Mouse (Mus musculus): ENCODE measurements around the gene 1700009N14Rik. TPM values are rescaled to one million over a fixed set of nuclear protein-coding genes. Genes with fewer than 3 reads are reported as not detected.

1700009N14Rik gene
- not detected in 2 replicates for polyA plus RNA-seq (2014; fragmentation: Nextera tagmentation; extraction: Ambion mirVana)

DNA sequence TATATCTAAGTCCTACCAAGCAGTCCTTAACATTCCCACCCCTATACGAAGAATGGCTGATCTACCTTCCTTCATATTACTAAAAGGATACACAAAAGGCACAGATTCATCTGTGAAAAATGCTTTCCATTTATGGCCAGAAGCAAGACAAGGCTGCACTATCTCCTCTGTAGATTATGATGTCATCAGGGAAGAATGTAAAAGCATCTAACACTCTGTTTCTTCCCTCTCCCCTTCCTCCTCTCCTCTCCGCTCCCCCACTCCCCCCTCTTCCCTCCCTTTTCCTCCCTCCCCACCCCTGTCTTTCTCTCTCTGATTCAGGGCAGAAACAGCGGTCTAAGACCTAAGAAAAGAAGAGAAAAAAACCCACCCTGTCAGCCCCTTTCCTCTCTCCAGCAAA is at the start of gene 1700009N14Rik:
Gene 1700009N14Rik (plus strand): TSS at position 227 of the 400 bp plus-strand sequence.
- no peaks in the 10 kb centered on the region for H3K4me1 ChIP-seq (ENCODE audit: control insufficient read depth, insufficient read depth, low read length)
- H3K36me3 ChIP-seq (ENCODE audit: control insufficient read depth, insufficient read depth, low read length) = no peaks in the 10 kb centered on the region
- no peaks in the 10 kb centered on the region for H3K27me3 ChIP-seq (ENCODE audit: control insufficient read depth, insufficient read depth, low read length)
- H3K27ac ChIP-seq (ENCODE audit: low read length) = no peak within 1 kb of the TSS
- no peaks in the 10 kb centered on the region for H3K9me3 ChIP-seq (ENCODE audit: control insufficient read depth, low read depth, low read length)
- no peak within 1 kb of the TSS for H3K4me2 ChIP-seq (replicated peaks; ENCODE audit: low read depth, low read length)
- ATAC-seq (ENCODE audit: insufficient number of reproducible peaks, insufficient read depth, low FRiP score, low read depth) = no peak
- no peak within 1 kb of the TSS for H3K4me3 ChIP-seq (ENCODE audit: low read depth, low read length)
- 50% methylated on average over 3 of the region's 3 CpGs for WGBS
- no peak within 1 kb of the TSS for H3K9ac ChIP-seq (replicated peaks; ENCODE audit: low read depth, low read length)

DNA sequence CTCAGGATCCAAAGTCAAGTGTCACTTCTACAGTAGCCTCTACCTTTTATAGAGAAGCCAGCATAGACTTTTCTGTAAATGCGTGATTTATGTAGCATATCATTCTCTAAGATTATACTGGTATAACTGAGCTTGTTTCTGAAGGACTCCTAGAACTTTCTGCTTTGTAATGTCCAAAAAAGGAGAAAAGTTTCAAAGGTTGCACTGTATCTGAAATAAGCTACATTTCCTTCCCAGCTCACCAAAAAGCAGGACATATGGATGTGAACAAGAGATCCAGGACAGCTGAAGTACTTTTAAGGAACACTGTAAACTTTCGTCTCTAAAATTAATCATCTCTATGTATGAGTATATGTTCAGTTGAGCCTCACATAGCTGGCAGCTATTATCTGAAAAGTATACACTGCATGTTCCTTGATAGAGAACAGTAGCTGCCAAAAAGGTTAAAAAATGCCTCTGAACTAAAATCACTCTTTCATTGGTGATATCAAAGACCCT is 12.2 kb upstream of the 1700009N14Rik start:
- no peaks in the 10 kb centered on the region for H3K27me3 ChIP-seq (ENCODE audit: control insufficient read depth, insufficient read depth, low read length)
- no peak overlapping the region for H3K4me2 ChIP-seq (replicated peaks; ENCODE audit: low read depth, low read length)
- no peak overlapping the region for H3K4me3 ChIP-seq (ENCODE audit: low read depth, low read length)
- H3K9ac ChIP-seq (replicated peaks; ENCODE audit: low read depth, low read length) = no peak overlapping the region
- no peak overlapping the region for H3K27ac ChIP-seq (ENCODE audit: low read length)
- 67% methylated on average over 2 of the region's 2 CpGs for WGBS
- no peaks in the 10 kb centered on the region for H3K4me1 ChIP-seq (ENCODE audit: control insufficient read depth, insufficient read depth, low read length)
- H3K36me3 ChIP-seq (ENCODE audit: control insufficient read depth, insufficient read depth, low read length) = no peaks in the 10 kb centered on the region
- no peaks in the 10 kb centered on the region for H3K9me3 ChIP-seq (ENCODE audit: control insufficient read depth, low read depth, low read length)
- ATAC-seq (ENCODE audit: insufficient number of reproducible peaks, insufficient read depth, low FRiP score, low read depth) = no peak; the same call in 1 of the 2 replicates

DNA sequence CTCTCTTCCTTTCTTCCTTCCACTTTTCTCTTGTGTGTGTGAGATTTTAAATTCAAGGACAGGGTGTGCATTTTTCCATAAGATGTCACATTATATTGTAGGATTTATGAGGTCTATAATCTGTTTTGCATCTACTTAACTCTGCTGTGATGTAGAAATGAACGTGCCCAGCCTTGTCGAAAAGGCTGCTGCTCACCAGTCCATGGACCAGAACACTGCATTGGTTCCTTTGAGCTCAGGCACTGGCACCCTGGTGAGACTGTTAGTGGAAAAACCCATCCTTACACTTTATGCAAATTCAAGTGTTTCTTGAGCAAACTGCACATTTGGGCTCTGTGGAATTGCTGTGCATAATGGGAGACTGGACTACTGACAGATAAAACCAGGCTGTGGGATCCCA is 24.2 kb downstream of the 1700009N14Rik start:
- Histone ChIP-seq H3K4me3 (ENCODE audit: low read depth, low read length) (no peak overlapping the region), H3K27me3 (ENCODE audit: control insufficient read depth, insufficient read depth, low read length) (no peaks in the 10 kb centered on the region), H3K4me1 (ENCODE audit: control insufficient read depth, insufficient read depth, low read length) (no peaks in the 10 kb centered on the region), H3K4me2 (replicated peaks; ENCODE audit: low read depth, low read length) (no peak overlapping the region), H3K27ac (ENCODE audit: low read length) (no peak overlapping the region), H3K9me3 (ENCODE audit: control insufficient read depth, low read depth, low read length) (no peaks in the 10 kb centered on the region), H3K36me3 (ENCODE audit: control insufficient read depth, insufficient read depth, low read length) (no peaks in the 10 kb centered on the region), H3K9ac (replicated peaks; ENCODE audit: low read depth, low read length) (no peak overlapping the region)
- ATAC-seq (ENCODE audit: insufficient number of reproducible peaks, insufficient read depth, low FRiP score, low read depth) = no peak
- 92% methylated on average over 2 of the region's 2 CpGs for WGBS

DNA sequence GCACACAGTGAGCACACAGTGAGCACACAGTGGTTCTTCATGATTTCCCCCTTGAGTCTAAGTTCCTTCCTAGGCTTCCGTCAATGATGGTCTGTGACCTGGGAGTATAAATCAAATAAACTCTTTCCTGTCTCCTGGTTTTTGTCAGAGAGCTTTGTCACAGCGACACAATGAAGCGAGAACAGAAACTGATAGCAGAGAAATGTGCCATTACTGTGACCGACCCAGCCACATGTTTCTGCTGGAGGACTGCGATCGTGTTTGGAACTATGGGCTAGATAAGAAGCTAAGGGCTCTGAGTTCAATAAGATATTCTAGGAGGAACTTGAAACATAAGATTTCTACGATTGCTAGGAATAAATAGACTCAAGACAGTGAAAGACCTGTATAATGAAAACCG is 36.3 kb downstream of the 1700009N14Rik start:
- Histone ChIP-seq H3K27me3 (ENCODE audit: control insufficient read depth, insufficient read depth, low read length) (no peaks in the 10 kb centered on the region), H3K9me3 (ENCODE audit: control insufficient read depth, low read depth, low read length) (no peaks in the 10 kb centered on the region), H3K9ac (replicated peaks; ENCODE audit: low read depth, low read length) (no peak overlapping the region), H3K27ac (ENCODE audit: low read length) (no peak overlapping the region), H3K4me1 (ENCODE audit: control insufficient read depth, insufficient read depth, low read length) (no peaks in the 10 kb centered on the region), H3K4me3 (ENCODE audit: low read depth, low read length) (no peak overlapping the region), H3K4me2 (replicated peaks; ENCODE audit: low read depth, low read length) (no peak overlapping the region), H3K36me3 (ENCODE audit: control insufficient read depth, insufficient read depth, low read length) (no peaks in the 10 kb centered on the region)
- 60% methylated on average over 8 of the region's 8 CpGs for WGBS
- ATAC-seq (ENCODE audit: insufficient number of reproducible peaks, insufficient read depth, low FRiP score, low read depth) = no peak

DNA sequence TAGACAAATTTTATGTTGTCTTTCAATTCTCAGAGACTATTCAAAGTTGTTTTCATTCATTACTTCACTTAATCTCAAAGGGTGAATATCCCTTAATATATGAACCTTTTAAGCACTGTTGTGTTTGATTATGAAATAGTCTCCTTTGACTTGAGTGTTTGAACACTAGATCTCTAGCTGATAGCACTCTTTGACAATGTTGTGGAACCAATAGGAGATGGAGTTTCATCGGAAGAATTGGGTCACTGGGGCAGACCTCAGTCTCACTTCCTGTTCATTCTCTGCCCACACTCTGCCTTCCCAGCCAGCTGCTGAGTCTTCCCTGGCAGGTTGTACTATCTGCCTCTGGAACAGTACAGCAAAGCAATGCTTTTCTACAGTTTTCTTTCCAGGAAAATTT is 43.5 kb downstream of the 1700009N14Rik start:
- no peak overlapping the region for H3K4me3 ChIP-seq (ENCODE audit: low read depth, low read length)
- no peak for ATAC-seq (ENCODE audit: insufficient number of reproducible peaks, insufficient read depth, low FRiP score, low read depth)
- no peaks in the 10 kb centered on the region for H3K27me3 ChIP-seq (ENCODE audit: control insufficient read depth, insufficient read depth, low read length)

DNA sequence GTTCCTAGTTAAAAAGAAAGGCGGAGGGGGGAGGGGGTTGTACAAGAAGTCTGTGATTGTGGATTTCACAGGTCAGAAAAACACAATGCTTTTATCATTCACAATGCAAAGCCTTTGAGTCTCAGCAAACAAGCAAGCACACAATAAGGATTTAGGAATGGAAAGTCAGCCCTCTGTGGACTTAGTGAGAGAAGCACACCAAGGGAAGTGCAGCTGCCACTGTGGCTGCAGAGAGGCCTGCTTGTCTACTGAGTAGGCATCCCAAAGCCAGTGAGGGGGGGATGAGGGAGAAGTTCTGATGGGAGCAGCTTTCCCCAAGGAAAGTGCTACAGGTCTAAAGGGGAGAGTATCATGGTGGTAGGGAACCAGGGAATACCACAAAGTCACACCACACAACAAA is 45.8 kb downstream of the 1700009N14Rik start:
- no peaks in the 10 kb centered on the region for H3K9me3 ChIP-seq (ENCODE audit: control insufficient read depth, low read depth, low read length)
- H3K4me3 ChIP-seq (ENCODE audit: low read depth, low read length) = no peak overlapping the region
- 88% methylated on average over 1 of the region's 1 CpGs for WGBS

More for the DNA sequence above, 43.5 kb downstream of the 1700009N14Rik start:
- H3K9ac ChIP-seq (replicated peaks; ENCODE audit: low read depth, low read length) = no peak overlapping the region
- H3K4me2 ChIP-seq (replicated peaks; ENCODE audit: low read depth, low read length) = no peak overlapping the region
- no peaks in the 10 kb centered on the region for H3K36me3 ChIP-seq (ENCODE audit: control insufficient read depth, insufficient read depth, low read length)
- H3K27ac ChIP-seq (ENCODE audit: low read length) = no peak overlapping the region
- no peaks in the 10 kb centered on the region for H3K4me1 ChIP-seq (ENCODE audit: control insufficient read depth, insufficient read depth, low read length)
- WGBS = 62% methylated on average over 1 of the region's 1 CpGs
- H3K9me3 ChIP-seq (ENCODE audit: control insufficient read depth, low read depth, low read length) = no peaks in the 10 kb centered on the region

More for the DNA sequence above, 45.8 kb downstream of the 1700009N14Rik start:
- ATAC-seq (ENCODE audit: insufficient number of reproducible peaks, insufficient read depth, low FRiP score, low read depth) = no peak
- Histone ChIP-seq H3K4me2 (replicated peaks; ENCODE audit: low read depth, low read length) (no peak overlapping the region), H3K27me3 (ENCODE audit: control insufficient read depth, insufficient read depth, low read length) (no peaks in the 10 kb centered on the region), H3K9ac (replicated peaks; ENCODE audit: low read depth, low read length) (no peak overlapping the region), H3K4me1 (ENCODE audit: control insufficient read depth, insufficient read depth, low read length) (no peaks in the 10 kb centered on the region), H3K27ac (ENCODE audit: low read length) (no peak overlapping the region), H3K36me3 (ENCODE audit: control insufficient read depth, insufficient read depth, low read length) (no peaks in the 10 kb centered on the region)
